Mouse (Mus musculus) kidney, adult 2 months (tissue): ENCODE measurements around the gene Tmem141. TPM values are rescaled to one million over a fixed set of nuclear protein-coding genes. Genes with fewer than 3 reads are reported as not detected.

Experiments used
- DNase-seq: peaks from one replicate; pipeline ENCODE4 v3.0.0; 2021
- H3K27ac ChIP-seq: fragments of 200-500 bp; 2 replicates; pipeline ENCODE4 v1.5.1; 2012; ENCODE audit warnings: low read depth, low read length, control low read depth, inconsistent platforms; ENCODE audit not compliant: insufficient read depth
- H3K27me3 ChIP-seq: fragments of 200-500 bp; replicated peaks from 2 replicates; pipeline ENCODE4 v1.6.1; 2012; ENCODE audit warnings: mild to moderate bottlenecking, moderate library complexity, low read length, inconsistent platforms; ENCODE audit not compliant: control insufficient read depth, insufficient read depth
- H3K36me3 ChIP-seq: fragments of 200-500 bp; 2 replicates; pipeline ENCODE4 v1.6.1; 2012; ENCODE audit warnings: mild to moderate bottlenecking, moderate library complexity, low read length, inconsistent platforms; ENCODE audit not compliant: control insufficient read depth, insufficient read depth
- H3K4me1 ChIP-seq: fragments of 200-500 bp; 2 replicates; pipeline ENCODE4 v1.6.1; 2011; ENCODE audit warnings: low read length; ENCODE audit not compliant: control insufficient read depth, insufficient read depth
- H3K4me3 ChIP-seq: fragments of 200-500 bp; 2 replicates; pipeline ENCODE4 v1.5.1; 2011; ENCODE audit warnings: mild to moderate bottlenecking, low read depth, low read length, control low read depth; ENCODE audit not compliant: insufficient read depth
- CTCF ChIP-seq: fragments of 200-500 bp; conservative IDR thresholded peaks from 2 replicates; pipeline ENCODE4 v1.5.1; 2011; ENCODE audit warnings: low read depth, mild to moderate bottlenecking, control low read depth, low read length, moderate library complexity, mixed read lengths; ENCODE audit not compliant: insufficient read depth, insufficient read length
- POLR2A ChIP-seq: fragments of 200-500 bp; IDR thresholded peaks from one replicate; pipeline ENCODE4 v1.6.1; 2011; ENCODE audit warnings: low read depth, low read length, control low read depth
- WGBS: fragments of 180-500 bp; shearing (Covaris S2); methylation state at CpG from one replicate; pipeline ENCODE4 v1.1.7; 2018; 5-methylcytosine and 5-hydroxymethylcytosine counted together
- polyA plus RNA-seq: library from polyadenylated mRNA; depleted of rRNA; stranded (reverse); fragments of >200 nt; gene quantifications from 2 replicates; pipeline ENCODE4 v1.2.3, GENCODE M21; 2012

Gene Tmem141
- polyA plus RNA-seq, 1 experiment: 37.7 TPM

- Histone ChIP-seq H3K4me1 (no peaks in the 10 kb centered on the region), H3K36me3 (no peaks in the 10 kb centered on the region; the same call in 1 of the 2 replicates), H3K4me3 (no peak overlapping the region), H3K27ac (no peak overlapping the region), H3K27me3 (no peaks in the 10 kb centered on the region)
- TF ChIP-seq POLR2A (no peak), CTCF (no peak)
- DNase-seq: no peak
- 88% methylated on average over 8 of the region's 8 CpGs for WGBS
Observed at GRCm38 (mm10) chr2:25587290-25587689, 34.5 kb downstream of the Tmem141 start.

- no peak for DNase-seq
- no peaks in the 10 kb centered on the region; the same call in 1 of the 2 replicates for H3K36me3 ChIP-seq
- WGBS: 71% methylated on average over 3 of the region's 3 CpGs
- TF ChIP-seq CTCF (no peak), POLR2A (no peak)
- H3K27me3 ChIP-seq: no peaks in the 10 kb centered on the region
- peaks cover 4% of the 10 kb centered on the region for H3K4me1 ChIP-seq
- no peak overlapping the region for H3K27ac ChIP-seq
- H3K4me3 ChIP-seq: no peak overlapping the region
Observed at GRCm38 (mm10) chr2:25585601-25586000, 36.2 kb downstream of the Tmem141 start.

- Histone ChIP-seq H3K4me1 (peaks cover 4% of the 10 kb centered on the region), H3K27me3 (no peaks in the 10 kb centered on the region), H3K36me3 (no peaks in the 10 kb centered on the region; the same call in 1 of the 2 replicates), H3K4me3 (no peak overlapping the region), H3K27ac (no peak overlapping the region)
- WGBS: 76% methylated on average over 4 of the region's 4 CpGs
- DNase-seq: no peak
- TF ChIP-seq POLR2A (no peak), CTCF (no peak)
Observed at GRCm38 (mm10) chr2:25584856-25585255, 36.9 kb downstream of the Tmem141 start.

- no peak for TF ChIP-seq POLR2A
- no peak for TF ChIP-seq CTCF
- Histone ChIP-seq H3K4me3 (no peak overlapping the region), H3K27me3 (0 out of 2 replicates have a peak, but pooled peaks cover 3% of the 10 kb centered on the region), H3K27ac (no peak overlapping the region), H3K36me3 (no peaks in the 10 kb centered on the region; the same call in 1 of the 2 replicates), H3K4me1 (peaks cover 4% of the 10 kb centered on the region)
- WGBS: 77% methylated on average over 3 of the region's 3 CpGs
- no peak for DNase-seq
Observed at GRCm38 (mm10) chr2:25584152-25584551, 37.7 kb downstream of the Tmem141 start.

GRCm38 (mm10) chr2:25583571-25583970, 38.2 kb downstream of the Tmem141 start:
- DNase-seq: no peak
- Histone ChIP-seq H3K4me3 (no peak overlapping the region), H3K27me3 (peaks cover 6% of the 10 kb centered on the region), H3K36me3 (no peaks in the 10 kb centered on the region; the same call in 1 of the 2 replicates), H3K4me1 (peaks cover 4% of the 10 kb centered on the region), H3K27ac (no peak overlapping the region)
- 68% methylated on average over 4 of the region's 4 CpGs for WGBS
- no peak for TF ChIP-seq POLR2A
- no peak for TF ChIP-seq CTCF

- no peak for DNase-seq
- WGBS: 77% methylated on average over 6 of the region's 6 CpGs
- peaks cover 4% of the 10 kb centered on the region for H3K4me1 ChIP-seq
- H3K36me3 ChIP-seq: no peaks in the 10 kb centered on the region; the same call in 1 of the 2 replicates
- TF ChIP-seq POLR2A (no peak), CTCF (no peak)
- no peak overlapping the region for H3K4me3 ChIP-seq
- peaks cover 6% of the 10 kb centered on the region for H3K27me3 ChIP-seq
- no peak overlapping the region for H3K27ac ChIP-seq
Observed at GRCm38 (mm10) chr2:25583120-25583481, 38.7 kb downstream of the Tmem141 start.

- 50% methylated on average over 12 of the region's 12 CpGs for WGBS
- no peaks in the 10 kb centered on the region; the same call in 1 of the 2 replicates for H3K36me3 ChIP-seq
- DNase-seq: no peak
- H3K4me3 ChIP-seq: no peak overlapping the region
- peaks cover 7% of the 10 kb centered on the region for H3K27me3 ChIP-seq
- no peak overlapping the region for H3K27ac ChIP-seq
- TF ChIP-seq CTCF (no peak), POLR2A (no peak)
- peaks cover 4% of the 10 kb centered on the region for H3K4me1 ChIP-seq
Observed at GRCm38 (mm10) chr2:25582466-25583119, 39.2 kb downstream of the Tmem141 start.
